18 mouse cellular contexts compared by ENCODE assay signal in genomic region chr7:126383565-126383964, GRCm38 (mm10). TPM values are rescaled to one million over a fixed set of nuclear protein-coding genes. Genes with fewer than 3 reads are reported as not detected.
"Had no signal": no experiment of that assay in that cellular context is flagged by ENCODE, and none has a peak within 500 bp of the region (broad histone marks: within the 10 kb centered on the region; RNA-seq: fewer than 3 reads in every experiment).

No protein-coding gene starts in this region.

- H3K27me3 ChIP-seq: neural tube, embryonic 13.5 days; neural tube, embryonic 15.5 days; stomach, embryonic 15.5 days had no signal

- H3K27ac ChIP-seq: neural tube, embryonic 13.5 days; neural tube, embryonic 15.5 days; stomach, embryonic 15.5 days; stomach, postnatal 0 days had no signal

- H3K4me1 ChIP-seq: neural tube, embryonic 13.5 days; stomach, embryonic 15.5 days had no signal

- H3K9ac ChIP-seq: neural tube, embryonic 13.5 days; neural tube, embryonic 15.5 days; stomach, embryonic 15.5 days had no signal

- H3K4me3 ChIP-seq: neural tube, embryonic 13.5 days; neural tube, embryonic 15.5 days; stomach, embryonic 15.5 days had no signal

- DNase-seq: retina, postnatal 1 day; right cerebral cortex, adult 18-20 months; right cerebral cortex, postnatal 14 days; right cerebral cortex, postnatal 25 days; right cerebral cortex, postnatal 4 days; spleen, adult 18-20 months; thymus, adult 18-20 months; thymus, adult 2 months; thymus, postnatal 14 days; thymus, postnatal 25 days; thymus, postnatal 36 days; thymus, postnatal 4 days had no signal

- H3K9me3 ChIP-seq: neural tube, embryonic 13.5 days; neural tube, embryonic 15.5 days; stomach, embryonic 15.5 days had no signal

RNA-seq across cellular contexts. Expression of gene Cd19, which starts 31.1 kb away (rescaled TPM):
- polyA plus RNA-seq: neural tube, embryonic 14.5 days; stomach, embryonic 14.5 days had no signal
